Mouse (Mus musculus) limb, embryonic 14.5 days (tissue): ENCODE data around the gene Isoc2a. TPM values are rescaled to one million over a fixed set of nuclear protein-coding genes. Genes with fewer than 3 reads are reported as not detected.

ENCODE experiments used
- ATAC-seq: fragments of 200-750 bp; cut with Nextera tagmentation; 2 replicates; pipeline ENCODE4 v1.8.0; 2017; ENCODE audit warnings: low read depth, moderate number of reproducible peaks, moderate TSS enrichment; ENCODE audit not compliant: low FRiP score
- DNase-seq: peaks from one replicate; pipeline ENCODE4 v3.0.0-alpha.2; 2015; ENCODE audit warnings: low spot score
- H3K27ac ChIP-seq: fragments of 300-500 bp; sonication (generic); replicated peaks from 2 replicates; pipeline ENCODE4 v1.5.1; 2014; ENCODE audit warnings: low read depth, mild to moderate bottlenecking, low read length, moderate library complexity, mixed read lengths
- H3K27me3 ChIP-seq: fragments of 300-500 bp; sonication (generic); 2 replicates; pipeline ENCODE4 v1.6.1; 2014; ENCODE audit warnings: low read length, mixed read lengths; ENCODE audit not compliant: control insufficient read depth, insufficient read depth
- H3K36me3 ChIP-seq: fragments of 300-500 bp; sonication (generic); 2 replicates; pipeline ENCODE4 v1.6.1; 2014; ENCODE audit warnings: mild to moderate bottlenecking, low read length, moderate library complexity, mixed read lengths; ENCODE audit not compliant: control insufficient read depth, insufficient read depth
- H3K4me1 ChIP-seq: fragments of 300-500 bp; sonication (generic); 2 replicates; pipeline ENCODE4 v1.6.1; 2014; ENCODE audit warnings: antibody characterized with exemption, low read length, mixed read lengths; ENCODE audit not compliant: control insufficient read depth, insufficient read depth
- H3K4me2 ChIP-seq: fragments of 300-500 bp; sonication (generic); replicated peaks from 2 replicates; pipeline ENCODE4 v1.6.1; 2014; ENCODE audit warnings: low read depth, mild to moderate bottlenecking, low read length, moderate library complexity; ENCODE audit not compliant: severe bottlenecking
- H3K4me3 ChIP-seq: fragments of 300-500 bp; sonication (generic); replicated peaks from 2 replicates; pipeline ENCODE4 v1.5.1; 2014; ENCODE audit warnings: low read length
- H3K9ac ChIP-seq: fragments of 300-500 bp; sonication (generic); 2 replicates; pipeline ENCODE4 v1.6.1; 2014; ENCODE audit warnings: mild to moderate bottlenecking, low read depth, low read length, moderate library complexity; ENCODE audit not compliant: severe bottlenecking
- H3K9me3 ChIP-seq: fragments of 300-500 bp; sonication (generic); 2 replicates; pipeline ENCODE4 v1.6.1; 2016; ENCODE audit warnings: low read length; ENCODE audit not compliant: control insufficient read depth
- POLR2A ChIP-seq: fragments of 200-500 bp; IDR thresholded peaks from 2 replicates; pipeline ENCODE4 v1.8.0; 2012; ENCODE audit warnings: inconsistent platforms, mild to moderate bottlenecking, moderate library complexity, borderline replicate concordance; ENCODE audit not compliant: insufficient read depth, insufficient read length; ENCODE audit errors: extremely low read depth
- WGBS: fragments of 180-500 bp; shearing (Covaris S2); extraction: QIAGEN DNeasy Blood & Tissue Kit; methylation state at CpG from one replicate; pipeline ENCODE4 v1.1.7; 2014; 5-methylcytosine and 5-hydroxymethylcytosine counted together
- polyA plus RNA-seq, 2 experiments: library from polyadenylated mRNA; depleted of rRNA in 1 of 2; stranded (reverse) in 1 of 2; unstranded in 1 of 2; fragments of >200 nt; fragmentation: Nextera tagmentation in 1 of 2; extraction: Ambion mirVana in 1 of 2; gene quantifications; 2 replicates each; pipeline versions ENCODE4 v1.2.1 to v1.2.3; 2012 to 2014

Isoc2a gene
- polyA plus RNA-seq (2012; rRNA removed) = 13.6 and 16.7 TPM in 2 replicates
- polyA plus RNA-seq (2014; fragmentation: Nextera tagmentation; extraction: Ambion mirVana) = 1.1 and 1.3 TPM in 2 replicates

GRCm38 (mm10) chr7:4876753-4877221, at the start of gene Isoc2a:
Isoc2a (plus strand) TSS chr7:4877153.
- DNase-seq = peak; percentile 93
- Histone ChIP-seq H3K4me2 (peak within 1 kb of the TSS; percentile 83), H3K4me3 (peak within 1 kb of the TSS; percentile 58), H3K4me1 (peaks cover 5% of the 10 kb centered on the region; the same call in 1 of the 2 replicates), H3K9ac (peak within 1 kb of the TSS; percentile 60), H3K36me3 (no peaks in the 10 kb centered on the region), H3K9me3 (no peaks in the 10 kb centered on the region), H3K27ac (no peak within 1 kb of the TSS), H3K27me3 (no peaks in the 10 kb centered on the region)
- TF ChIP-seq POLR2A = peak; percentile 46; the same call in 1 of the 2 replicates
- ATAC-seq = peak; percentile 100
- under 1% methylated on average over 17 of the region's 22 CpGs for WGBS

- no peak for TF ChIP-seq POLR2A
- Histone ChIP-seq H3K36me3 (no peaks in the 10 kb centered on the region), H3K4me3 (no peak overlapping the region), H3K9ac (no peak overlapping the region), H3K27me3 (peaks cover 37% of the 10 kb centered on the region), H3K27ac (no peak overlapping the region), H3K4me1 (no peaks in the 10 kb centered on the region), H3K9me3 (no peaks in the 10 kb centered on the region), H3K4me2 (no peak overlapping the region)
- DNase-seq (no peak), ATAC-seq (no peak)
- 4% methylated on average over 12 of the region's 12 CpGs for WGBS
Measured at GRCm38 (mm10) chr7:4830476-4830875, 46.5 kb upstream of the Isoc2a start.

GRCm38 (mm10) chr7:4835631-4836327, 41.2 kb upstream of the Isoc2a start:
- Histone ChIP-seq H3K4me2 (peak overlapping the region; percentile 80), H3K9ac (peak overlapping the region; percentile 40; the same call in 1 of the 2 replicates), H3K36me3 (no peaks in the 10 kb centered on the region), H3K4me1 (peaks cover 4% of the 10 kb centered on the region; the same call in 1 of the 2 replicates), H3K4me3 (peak overlapping the region; percentile 43), H3K27ac (no peak overlapping the region), H3K9me3 (no peaks in the 10 kb centered on the region), H3K27me3 (peaks cover 58% of the 10 kb centered on the region)
- ATAC-seq (no peak), DNase-seq (no peak)
- 7% methylated on average over 27 of the region's 34 CpGs for WGBS
- TF ChIP-seq POLR2A = no peak

- H3K9me3 ChIP-seq = no peaks in the 10 kb centered on the region
- ATAC-seq = no peak
- H3K27ac ChIP-seq = no peak overlapping the region
- no peak for TF ChIP-seq POLR2A
- H3K4me3 ChIP-seq = peak overlapping the region; percentile 43
- peak overlapping the region; percentile 80 for H3K4me2 ChIP-seq
- peak overlapping the region; percentile 40; the same call in 1 of the 2 replicates for H3K9ac ChIP-seq
- peaks cover 4% of the 10 kb centered on the region; the same call in 1 of the 2 replicates for H3K4me1 ChIP-seq
- DNase-seq = no peak
- no peaks in the 10 kb centered on the region for H3K36me3 ChIP-seq
- peaks cover 54% of the 10 kb centered on the region for H3K27me3 ChIP-seq
- WGBS = 0% methylated on average over 43 of the region's 51 CpGs
Measured at GRCm38 (mm10) chr7:4836351-4836792, 40.6 kb upstream of the Isoc2a start.

- Histone ChIP-seq H3K27ac (no peak overlapping the region), H3K9me3 (no peaks in the 10 kb centered on the region), H3K4me3 (no peak overlapping the region), H3K9ac (no peak overlapping the region), H3K36me3 (no peaks in the 10 kb centered on the region), H3K27me3 (peaks cover 60% of the 10 kb centered on the region), H3K4me1 (peaks cover 4% of the 10 kb centered on the region; the same call in 1 of the 2 replicates), H3K4me2 (no peak overlapping the region)
- ATAC-seq = no peak
- no peak for DNase-seq
- 25% methylated on average over 1 of the region's 1 CpGs for WGBS
- no peak for TF ChIP-seq POLR2A
Measured at GRCm38 (mm10) chr7:4837639-4838038, 39.3 kb upstream of the Isoc2a start.
